Mouse (Mus musculus) brain, embryonic 14.5 days (tissue): ENCODE data around the gene Mettl24.

Experiments
- CTCF ChIP-seq: fragments of 200-500 bp; IDR thresholded peaks from 2 replicates; pipeline ENCODE4 v1.5.1; 2012; ENCODE audit warnings: inconsistent platforms, mild to moderate bottlenecking, moderate library complexity, borderline replicate concordance; ENCODE audit not compliant: insufficient read depth, insufficient read length; ENCODE audit errors: extremely low read depth
- POLR2A ChIP-seq: fragments of 200-500 bp; IDR thresholded peaks from 2 replicates; pipeline ENCODE4 v1.6.1; 2012; ENCODE audit warnings: mild to moderate bottlenecking, inconsistent platforms, borderline replicate concordance; ENCODE audit not compliant: poor library complexity, insufficient read depth, insufficient read length, severe bottlenecking; ENCODE audit errors: extremely low read depth

DNA sequence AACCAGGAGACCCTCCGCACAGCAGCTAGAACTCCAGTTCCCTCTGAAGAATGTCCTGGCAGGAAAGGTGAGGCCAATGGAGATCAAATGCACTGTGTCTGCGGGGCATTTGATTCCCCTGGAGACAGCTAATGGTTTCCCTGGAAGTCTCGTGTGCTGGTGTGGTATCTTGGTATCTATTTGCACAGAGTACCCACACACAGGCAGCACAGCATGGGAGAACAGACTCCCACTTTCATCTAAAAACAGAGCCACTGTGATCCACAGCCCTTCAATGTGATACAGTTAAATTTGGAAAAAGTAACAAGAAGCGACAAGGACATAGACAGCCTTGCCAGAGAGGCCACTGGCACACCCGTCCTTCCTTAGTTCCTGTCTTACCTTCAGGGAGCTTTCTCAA is 160.8 kb downstream of the Mettl24 start:
- TF ChIP-seq CTCF = no peak
- no peak for TF ChIP-seq POLR2A
